Mouse (Mus musculus) MEL (cell line): ENCODE results near the gene Wdr3.

Experiments
- CTCF ChIP-seq, 3 experiments: IDR thresholded peaks in 2 of 3; conservative IDR thresholded peaks in 1 of 3; 2 replicates each; pipeline ENCODE4 v1.5.1; 2011 to 2012; ENCODE audit warnings: low read length in 3 of 3, low read depth in 2 of 3, mild to moderate bottlenecking in 2 of 3, improper control_type of control experiment in 1 of 3, inconsistent platforms in 1 of 3, mixed read lengths in 1 of 3, moderate library complexity in 1 of 3; ENCODE audit not compliant: control insufficient read depth in 1 of 3, insufficient read depth in 1 of 3, poor library complexity in 1 of 3, severe bottlenecking in 1 of 3
- MAFK ChIP-seq: IDR thresholded peaks from 2 replicates; pipeline ENCODE4 v1.6.1; 2011; ENCODE audit warnings: low read depth, mild to moderate bottlenecking, low read length, improper control_type of control experiment, borderline replicate concordance
- MAX ChIP-seq: IDR thresholded peaks from 2 replicates; pipeline ENCODE4 v1.6.1; 2011; ENCODE audit warnings: low read length, improper control_type of control experiment
- POLR2AphosphoS5 ChIP-seq: IDR thresholded peaks from 2 replicates; pipeline ENCODE4 v1.6.1; 2012; ENCODE audit warnings: low read depth, borderline replicate concordance, mild to moderate bottlenecking, inconsistent platforms, low read length, moderate library complexity, mixed read lengths

DNA sequence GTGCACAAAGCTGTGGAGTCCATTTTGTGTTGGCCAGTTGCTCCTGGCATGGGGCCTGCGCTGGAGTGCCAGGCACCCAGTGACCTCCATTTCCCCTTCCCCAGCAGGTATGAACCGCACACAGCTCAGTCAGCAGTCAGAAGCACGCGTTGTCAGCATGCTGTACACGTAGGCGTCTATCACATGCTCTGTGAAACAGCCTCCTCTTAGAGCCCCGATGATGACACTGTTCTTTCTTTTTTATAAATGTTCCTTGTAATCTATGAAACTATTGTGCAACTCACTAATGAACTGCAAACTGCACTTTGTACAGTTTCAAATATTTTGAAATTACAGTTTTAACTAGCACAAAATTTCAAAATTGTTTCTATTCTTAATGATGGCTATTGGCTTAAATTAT is 39.3 kb upstream of the Wdr3 start:
- TF ChIP-seq CTCF (IDR thresholded peaks at IDR 0.05 in 2 of 3, conservative IDR thresholded peaks at IDR 0.05 in 1 of 3; ENCODE audit: control insufficient read depth in 1 of 3, insufficient read depth in 1 of 3, low read depth in 2 of 3, low read length in 3 of 3, poor library complexity in 1 of 3, severe bottlenecking in 1 of 3) (no peak), MAFK (no peak), MAX (no peak), POLR2AphosphoS5 (no peak)
